Mouse (Mus musculus): ENCODE data around the gene Zcchc10.
"Not testable (repeated sequence)": the region's sequence is repeated elsewhere in the genome, so short reads cannot be mapped to it uniquely, and the experiment has no call there.

Gene Zcchc10

DNA sequence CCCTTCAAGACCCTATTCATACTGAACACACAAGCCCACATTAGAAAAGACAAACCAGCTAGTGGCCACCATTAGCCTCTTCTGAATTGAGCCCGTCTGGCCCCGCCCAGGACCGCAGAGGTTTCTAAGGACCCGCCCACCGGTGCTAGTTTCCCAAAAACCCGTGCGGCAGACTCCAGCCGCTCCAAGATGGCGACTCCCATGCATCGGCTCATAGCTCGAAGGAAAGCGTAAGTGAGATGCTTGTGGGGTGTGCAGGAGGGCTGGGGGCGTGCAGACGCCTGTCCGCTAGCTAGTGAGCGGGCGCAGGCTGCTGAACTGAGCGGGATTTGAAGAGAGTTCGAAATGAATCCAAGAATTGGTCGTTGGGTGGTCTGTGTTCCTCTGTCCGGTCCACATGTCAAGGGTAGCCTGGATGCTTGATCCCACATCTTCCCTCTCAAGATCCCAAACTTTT lies at the start of gene Zcchc10:
TSS of gene Zcchc10 (plus strand) at position 168 of the 457 bp plus-strand sequence.
- peak; percentile 90 to 94 for DNase-seq

DNA sequence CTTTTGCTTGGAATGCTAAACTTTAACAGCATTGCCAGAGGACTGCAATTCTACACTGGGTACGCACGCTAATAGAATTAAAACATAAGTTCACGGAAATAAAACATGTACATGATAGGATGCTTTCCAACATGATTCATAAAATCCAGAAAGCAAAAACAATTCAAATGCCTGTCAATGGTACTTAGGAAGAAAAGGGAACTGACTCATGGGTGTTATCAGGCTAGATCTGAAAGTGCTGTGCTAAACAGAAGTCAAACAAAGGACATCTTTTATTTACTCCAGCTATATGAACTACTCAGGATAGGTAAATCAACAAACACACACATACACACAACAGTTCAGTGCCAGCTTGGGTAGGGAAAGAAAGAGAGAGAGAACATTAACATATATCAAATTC lies 49.1 kb upstream of the Zcchc10 start:
- DNase-seq, result no peak

DNA sequence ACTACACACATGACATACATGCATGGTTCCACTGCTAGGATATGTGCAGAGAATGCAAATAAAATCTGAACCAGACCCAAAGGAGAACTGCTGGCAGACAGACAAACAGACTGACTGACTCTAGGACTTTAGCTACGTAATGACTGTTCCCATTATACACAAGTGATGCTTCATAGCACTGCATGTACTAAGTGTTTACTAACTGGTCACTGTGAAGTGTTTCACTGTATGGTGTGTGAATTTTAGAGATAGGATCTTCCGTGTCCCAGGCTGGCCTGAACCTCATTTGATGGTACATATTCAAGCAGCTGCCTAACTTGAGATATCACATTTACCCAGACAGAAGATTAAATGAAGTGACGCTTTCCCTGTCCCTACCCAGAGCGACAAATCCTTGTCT lies 46.1 kb upstream of the Zcchc10 start:
- DNase-seq, result no peak

DNA sequence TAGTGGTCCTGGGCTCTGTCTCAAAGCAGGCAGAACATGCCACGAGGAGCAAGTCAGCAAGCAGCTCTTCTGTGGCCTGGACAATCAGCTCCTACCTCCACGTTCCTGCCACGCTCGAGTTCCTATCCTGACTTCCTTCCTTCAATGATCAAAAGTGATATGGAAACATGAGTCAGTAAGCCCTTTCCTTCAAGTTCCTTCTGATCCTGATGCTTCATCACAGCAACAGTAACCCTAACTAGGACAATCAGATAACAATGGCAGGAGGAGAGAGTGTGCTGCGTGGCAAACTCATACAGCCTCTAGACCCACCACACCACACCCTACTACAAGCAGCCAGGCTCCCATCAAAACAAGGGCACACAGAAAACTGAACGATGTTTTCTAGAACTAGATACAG lies 38.6 kb upstream of the Zcchc10 start:
- DNase-seq, result no peak

DNA sequence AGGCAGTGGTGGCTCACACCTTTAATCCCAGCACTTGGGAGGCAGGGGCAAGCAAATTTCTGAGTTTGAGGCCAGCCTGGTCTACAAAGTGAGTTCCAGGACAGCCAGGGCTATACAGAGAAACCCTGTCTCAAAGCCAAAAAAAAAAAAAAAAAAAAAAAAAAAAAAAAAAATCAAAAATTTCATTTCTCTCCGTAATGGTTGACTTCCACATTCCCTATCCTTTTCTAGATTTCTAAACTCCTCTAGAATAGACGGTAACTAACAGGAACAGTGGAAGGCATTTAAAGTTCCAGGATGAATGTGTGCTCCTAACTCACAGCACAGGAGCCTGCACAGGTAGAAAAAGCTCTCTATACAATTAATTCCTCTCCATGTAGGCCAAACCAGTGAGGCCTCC lies 34.3 kb upstream of the Zcchc10 start:
- not testable (repeated sequence) for DNase-seq

DNA sequence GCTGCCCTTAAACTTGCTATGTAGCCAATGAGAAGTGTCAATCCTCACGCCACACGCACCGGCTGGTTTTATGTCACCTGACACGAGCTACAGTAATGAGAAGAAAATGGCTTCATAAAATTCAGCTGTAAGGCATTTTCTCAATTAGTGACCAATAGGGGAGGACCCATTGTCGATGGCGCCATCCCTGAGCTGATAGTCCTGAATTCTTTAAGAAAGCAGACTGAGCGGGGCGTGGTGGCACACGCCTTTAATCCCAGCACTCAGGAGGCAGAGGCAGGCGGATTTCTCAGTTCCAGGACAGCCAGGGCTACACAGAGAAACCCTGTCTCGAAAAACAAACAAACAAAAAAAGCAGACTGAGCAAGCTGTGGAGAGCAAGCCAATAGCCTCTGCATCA lies 33.6 kb upstream of the Zcchc10 start:
- DNase-seq, result no peak

DNA sequence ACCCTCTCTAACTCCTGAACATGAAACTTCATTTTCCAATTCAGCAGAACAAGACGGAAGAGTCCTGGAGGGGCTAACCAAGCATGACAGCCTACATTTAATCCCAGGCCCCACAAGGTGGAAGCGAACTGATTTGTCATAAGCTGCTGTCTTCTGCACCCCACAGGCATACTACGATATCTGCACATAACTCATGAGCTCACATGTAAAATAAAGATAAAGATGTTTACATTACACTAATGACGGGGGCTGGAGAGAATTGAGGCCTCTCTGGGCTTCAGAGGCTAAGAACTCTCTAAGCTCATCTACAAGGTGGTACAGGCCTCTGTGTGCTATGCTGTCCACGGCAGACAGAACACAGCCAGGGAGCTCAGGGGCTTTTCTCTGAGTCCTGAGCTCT lies 30.0 kb upstream of the Zcchc10 start:
- no peak for DNase-seq

DNA sequence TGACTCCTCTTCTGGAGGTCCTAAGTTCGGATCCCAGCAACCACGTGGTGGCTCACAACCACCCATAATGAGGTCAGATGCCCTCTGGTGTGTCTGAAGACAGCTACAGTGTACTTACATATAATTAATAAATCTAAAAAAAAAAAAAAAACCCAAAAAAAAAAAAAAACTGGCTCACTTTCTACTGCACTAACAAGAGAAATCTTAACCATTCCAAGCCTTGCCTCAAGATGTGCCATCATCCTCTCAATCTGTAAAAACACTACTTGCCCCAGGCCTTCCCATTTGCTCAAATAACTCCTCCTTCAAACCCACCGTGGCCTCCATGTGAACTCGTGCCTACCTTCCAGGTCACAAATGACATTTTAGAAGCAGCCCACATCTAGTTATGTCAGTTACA lies 27.6 kb upstream of the Zcchc10 start:
- no peak for DNase-seq

DNA sequence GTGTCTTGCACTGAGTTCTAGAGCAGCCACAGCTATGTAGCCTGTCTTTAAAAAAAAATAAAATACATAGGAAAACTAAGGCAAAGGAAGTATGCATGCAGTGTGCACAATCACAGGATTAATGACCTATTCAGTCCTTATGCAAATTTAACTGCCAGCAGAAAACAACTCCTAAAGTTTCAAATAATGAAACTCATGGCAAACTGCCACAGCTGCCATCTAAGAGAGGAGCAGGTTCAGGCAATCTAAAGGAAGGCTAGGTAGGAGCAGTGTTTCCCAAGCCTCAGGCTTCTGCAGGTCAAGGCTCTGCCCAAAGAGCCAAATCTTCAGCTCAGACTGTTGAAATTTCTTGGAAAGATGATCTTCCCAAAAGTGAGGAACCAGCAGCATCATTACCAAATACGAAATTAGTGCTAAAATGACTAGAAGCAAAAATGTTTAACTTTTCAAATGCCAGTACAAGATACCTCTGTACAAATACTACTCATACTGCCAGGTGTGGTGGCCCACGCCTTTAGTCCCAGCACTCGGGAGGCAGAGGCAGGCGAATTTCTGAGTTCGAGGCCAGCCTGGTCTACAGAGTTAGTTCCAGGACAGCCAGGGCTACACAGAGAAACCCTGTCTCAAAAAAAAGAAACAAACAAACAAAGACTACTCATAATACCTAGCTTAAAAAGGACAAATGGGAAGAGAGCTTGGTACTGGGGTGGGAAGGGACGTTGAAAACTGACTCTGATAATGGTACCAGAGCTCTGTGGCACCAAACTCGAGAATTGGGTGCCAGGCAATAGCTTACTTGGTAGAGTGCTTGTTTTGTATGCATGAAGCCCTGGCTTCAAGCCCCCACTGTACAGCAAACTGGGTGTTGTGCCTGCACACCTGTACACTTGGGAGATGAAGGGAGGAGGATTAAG lies 26.3 kb upstream of the Zcchc10 start:
- no peak for DNase-seq

DNA sequence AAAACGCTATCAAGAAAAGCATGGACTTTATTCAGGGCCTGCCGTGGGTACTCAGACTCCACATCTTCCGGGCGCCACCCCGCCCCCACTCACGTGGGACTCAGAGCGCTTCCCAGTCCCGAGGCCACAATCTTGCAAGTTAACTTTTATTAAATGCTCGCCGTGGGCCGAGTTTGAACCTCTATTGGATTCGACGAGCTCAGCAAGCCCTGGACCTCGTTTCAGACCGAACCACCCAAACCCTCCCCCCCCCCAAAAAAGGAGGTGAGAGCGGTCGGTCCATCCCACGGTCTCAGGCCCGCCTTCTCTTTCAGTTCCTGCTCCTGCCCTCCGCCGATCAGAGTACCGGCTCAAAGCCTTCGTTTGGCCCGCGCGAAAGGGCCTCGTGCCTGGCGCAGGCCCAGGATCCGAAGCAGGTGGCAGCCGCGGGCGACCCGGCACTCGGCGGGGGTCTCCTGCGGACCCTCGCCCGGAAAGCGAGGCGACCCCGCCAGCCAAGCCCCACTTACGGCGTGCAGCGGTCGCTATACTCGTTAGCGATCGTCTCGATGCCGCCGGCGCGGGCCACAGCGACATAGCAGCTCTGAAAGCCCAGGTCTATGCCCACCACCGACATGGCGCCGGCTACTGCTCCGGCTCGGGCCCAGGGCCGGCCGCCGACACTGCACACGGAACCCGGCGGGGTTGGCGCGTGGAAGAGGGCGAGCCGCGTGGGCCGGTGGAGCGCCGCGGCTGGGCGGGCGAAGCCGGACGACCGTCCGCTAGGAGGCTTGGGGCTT lies 24.7 kb upstream of the Zcchc10 start:
- DNase-seq, result peak; percentile 77 to 85

DNA sequence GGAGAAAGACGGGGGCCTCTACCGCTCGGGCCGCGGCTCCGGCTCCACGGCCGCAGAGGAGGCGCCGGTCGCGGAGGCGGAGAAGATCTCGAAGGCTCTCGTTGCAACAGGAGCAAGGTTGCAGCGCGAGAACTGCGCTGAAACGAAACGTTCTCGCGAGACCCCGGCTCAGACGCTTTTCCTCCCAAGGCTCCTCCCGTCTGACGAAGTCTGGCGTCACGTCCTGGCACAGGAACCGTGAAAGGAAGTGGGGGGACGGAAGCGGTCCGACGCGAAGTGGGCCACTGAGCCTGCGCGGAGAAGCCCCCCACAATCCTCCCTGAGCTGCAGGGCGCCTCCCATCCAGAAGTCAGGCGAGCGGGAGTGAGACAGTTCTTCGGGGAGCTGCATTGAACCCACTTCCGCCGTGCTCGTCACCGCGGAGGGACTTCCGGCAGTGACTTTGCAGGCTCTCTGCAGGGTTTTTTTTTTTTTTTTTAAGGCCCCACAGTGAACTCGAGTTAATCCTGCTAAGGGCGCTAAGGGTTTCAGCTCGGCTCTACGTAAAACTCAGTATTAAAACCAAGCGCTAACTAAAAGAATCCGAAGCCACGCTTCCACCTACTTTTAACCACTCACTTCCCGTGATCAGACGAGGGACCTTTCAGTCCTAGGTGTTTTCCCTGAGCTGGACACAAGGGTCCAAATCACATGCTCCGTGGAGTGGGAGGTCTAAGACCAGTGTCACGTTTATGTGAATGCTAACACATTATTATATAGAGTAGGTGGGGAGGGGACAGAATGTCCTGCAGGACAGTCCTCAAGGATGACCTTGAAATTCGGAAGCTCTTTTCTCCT lies 23.9 kb upstream of the Zcchc10 start, which contains the start of gene Hspa4:
TSS of gene Hspa4 (minus strand) at position 128 of the 837 bp plus-strand sequence.
- DNase-seq, result peak; percentile 99

DNA sequence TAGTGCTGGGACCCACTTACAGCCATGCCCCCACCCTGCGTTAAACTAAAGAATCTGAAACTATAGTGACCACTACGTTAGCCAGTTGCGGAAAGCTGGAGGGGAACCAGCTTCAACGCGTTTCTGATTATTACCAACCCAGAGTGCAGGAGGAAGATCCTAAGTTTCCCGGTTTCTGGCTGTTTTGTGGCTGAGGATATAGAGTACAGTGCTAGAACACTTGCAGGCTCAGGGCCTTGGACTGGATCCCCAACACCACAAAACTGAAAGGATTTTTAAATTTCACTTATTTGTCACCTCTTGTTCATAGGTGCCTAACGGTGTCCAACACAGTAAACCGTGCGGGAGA lies 23.3 kb upstream of the Zcchc10 start:
- peak in 1 of 2 experiments; percentile 9 for DNase-seq

DNA sequence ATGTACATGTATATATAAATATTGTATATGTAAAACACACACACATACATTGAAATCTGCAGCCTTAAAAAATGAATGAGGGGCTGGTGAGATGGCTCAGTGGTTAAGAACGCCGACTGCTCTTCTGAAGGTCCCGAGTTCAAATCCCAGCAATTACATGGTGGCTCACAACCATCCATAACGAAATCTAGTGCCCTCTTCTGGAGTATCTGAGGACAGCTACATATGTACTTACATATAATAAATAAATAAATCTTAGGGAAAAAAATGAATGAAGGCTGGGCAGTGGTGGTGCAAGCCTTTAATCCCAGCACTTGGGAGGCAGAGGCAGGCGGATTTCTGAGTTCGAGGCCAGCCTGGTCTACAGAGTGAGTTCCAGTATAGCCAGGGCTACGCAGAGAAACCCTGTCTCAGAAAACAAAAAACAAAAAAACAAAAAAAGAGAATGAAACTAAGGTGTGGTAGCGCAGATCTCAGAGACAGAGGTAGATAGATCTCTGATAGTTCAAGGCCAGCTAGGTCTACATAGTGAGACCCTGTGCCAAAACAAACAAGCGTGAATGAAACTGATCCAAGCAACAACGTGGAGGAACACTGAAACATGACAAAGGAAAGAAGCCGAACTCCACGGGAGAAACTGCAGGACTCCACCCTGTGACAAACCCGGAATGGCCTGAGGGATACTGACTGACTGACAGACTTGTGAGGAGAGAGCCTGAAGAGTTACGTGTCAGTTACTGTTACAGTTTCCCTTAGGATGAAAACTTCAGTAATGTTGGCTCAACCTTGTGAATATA lies 20.2 kb upstream of the Zcchc10 start:
- DNase-seq, result no peak

DNA sequence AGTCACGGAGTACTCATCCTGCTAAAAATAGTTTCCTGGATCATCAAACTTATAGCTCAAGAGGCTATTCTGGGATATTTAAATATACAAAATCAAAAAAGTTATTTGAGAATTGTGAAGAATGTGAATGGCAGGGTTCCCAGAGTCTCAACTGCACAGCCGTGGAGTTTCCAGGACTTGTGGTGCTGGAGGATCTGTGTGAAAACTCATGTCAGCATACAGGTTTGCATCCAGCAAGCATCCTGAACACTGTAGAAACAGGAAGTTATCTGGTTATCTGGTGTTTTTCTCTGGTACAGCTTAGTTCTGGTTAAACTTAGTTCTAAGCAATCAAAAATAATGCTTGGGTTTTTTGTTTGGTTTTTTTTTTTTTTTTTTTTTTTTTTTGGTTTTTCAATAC lies 17.5 kb upstream of the Zcchc10 start:
- DNase-seq, result peak in 1 of 2 experiments; percentile 22

DNA sequence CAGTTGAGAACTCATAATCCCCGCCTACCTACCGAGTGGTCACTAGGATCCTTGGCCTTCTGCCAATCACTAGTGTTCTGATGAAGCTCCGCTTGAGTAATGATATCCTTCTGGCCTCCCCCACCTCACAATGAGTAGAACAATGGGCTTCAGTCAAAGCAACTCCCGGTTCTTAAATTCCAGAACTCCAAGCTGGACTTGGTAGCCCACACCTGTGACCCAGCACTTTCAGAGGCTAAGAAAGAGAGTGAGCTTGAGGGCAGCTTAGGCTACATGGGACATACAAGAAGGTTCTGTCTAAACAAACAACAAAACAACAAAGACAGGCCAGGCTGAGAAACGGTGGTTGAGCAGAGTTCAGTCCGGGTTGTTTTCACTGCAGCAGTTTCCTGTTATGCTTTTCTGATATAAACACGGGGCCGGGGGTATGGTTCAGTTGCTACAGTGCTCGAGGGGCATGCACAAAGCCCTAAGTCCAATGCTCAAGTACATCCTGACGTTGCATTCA lies 16.9 kb upstream of the Zcchc10 start:
- DNase-seq, result peak; percentile 26 to 53

DNA sequence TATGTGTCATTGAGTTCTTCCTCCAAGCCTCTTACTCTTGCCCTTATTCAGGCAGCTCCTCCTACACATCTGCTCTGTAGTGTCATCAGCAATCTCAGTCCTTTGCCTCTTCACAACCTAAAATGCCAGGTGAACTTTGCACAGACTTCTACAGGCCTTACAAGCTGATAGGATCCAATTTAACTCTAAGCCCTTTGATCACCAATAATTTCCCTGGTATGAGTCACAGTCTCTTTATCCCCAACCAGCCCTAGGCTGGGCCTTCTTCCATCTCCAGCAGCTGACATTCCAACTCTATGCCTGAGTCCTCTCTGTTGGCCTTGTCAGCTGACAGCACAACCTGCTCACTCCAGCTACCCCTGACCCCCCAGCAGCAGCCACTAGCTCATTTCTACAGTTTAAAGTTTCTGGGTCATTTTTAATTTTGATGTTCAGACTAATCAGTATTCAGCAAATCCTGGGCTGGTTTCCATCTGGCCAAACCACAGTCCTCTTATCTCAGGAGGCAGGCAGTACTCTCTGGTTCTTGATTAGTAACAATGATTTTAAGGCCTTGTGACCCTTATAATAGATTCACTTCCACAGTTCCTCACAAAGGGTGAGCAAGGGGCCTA lies 16.1 kb upstream of the Zcchc10 start:
- peak; percentile 71 to 78 for DNase-seq

DNA sequence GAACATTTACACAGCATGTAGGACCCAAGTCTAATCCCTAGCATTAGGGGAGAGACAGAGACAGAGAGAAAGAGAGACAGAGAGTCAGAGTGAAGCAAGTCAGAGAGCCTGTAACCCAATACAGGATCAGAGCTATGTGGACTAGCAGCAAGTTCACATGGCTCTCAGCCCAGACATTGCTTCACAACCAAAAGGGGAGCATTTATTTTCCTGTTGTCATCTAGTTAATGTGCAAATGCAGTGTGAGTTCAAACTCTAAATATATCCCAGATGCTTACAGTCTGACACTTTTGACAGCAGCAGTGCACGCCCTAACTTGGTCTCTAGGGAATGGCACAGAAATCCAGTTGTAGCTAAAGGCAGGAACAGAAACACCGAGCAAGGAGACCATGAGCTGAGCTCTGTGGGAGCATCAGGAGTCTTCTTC lies 15.6 kb upstream of the Zcchc10 start:
- peak; percentile 62 to 73 for DNase-seq

DNA sequence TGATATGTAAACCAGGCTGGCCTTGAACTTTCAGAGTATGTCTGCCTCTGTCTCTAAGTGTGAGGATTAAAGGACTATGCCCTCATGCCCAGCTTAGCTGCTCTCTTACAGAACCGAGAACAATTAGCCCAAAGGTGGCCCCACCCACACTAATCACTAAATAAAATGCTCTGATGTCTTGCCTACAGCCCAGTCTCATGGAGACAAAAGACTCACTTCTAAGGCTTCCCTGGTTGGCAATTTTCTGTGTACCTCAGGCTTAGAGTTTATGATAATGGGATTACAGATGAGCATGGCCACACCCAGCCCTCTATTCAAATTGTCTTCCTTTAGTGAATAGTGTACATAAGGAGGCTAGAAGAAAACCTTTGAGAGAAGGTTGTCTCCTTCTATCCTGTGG lies 13.1 kb upstream of the Zcchc10 start:
- DNase-seq, result no peak

DNA sequence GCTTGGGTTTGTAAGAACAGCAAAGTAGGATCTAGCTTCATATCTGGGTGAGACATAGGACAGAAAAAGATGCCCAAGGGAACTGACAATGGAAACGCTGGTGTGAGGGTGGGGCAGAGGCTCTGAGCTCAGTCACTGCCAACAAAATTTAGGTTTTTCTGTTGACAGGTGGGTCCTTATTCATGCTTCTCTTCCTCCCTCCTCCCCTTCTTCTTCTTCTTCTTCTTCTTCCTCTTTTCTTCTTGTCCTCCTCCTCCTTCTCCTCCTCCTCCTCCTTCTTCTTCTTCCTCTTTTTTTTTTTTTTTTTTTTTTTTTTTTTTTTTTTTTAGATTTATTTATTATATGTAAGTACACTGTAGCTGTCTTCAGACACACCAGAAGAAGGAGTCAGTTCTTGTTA lies 11.7 kb upstream of the Zcchc10 start:
- DNase-seq, result not testable (repeated sequence)

DNA sequence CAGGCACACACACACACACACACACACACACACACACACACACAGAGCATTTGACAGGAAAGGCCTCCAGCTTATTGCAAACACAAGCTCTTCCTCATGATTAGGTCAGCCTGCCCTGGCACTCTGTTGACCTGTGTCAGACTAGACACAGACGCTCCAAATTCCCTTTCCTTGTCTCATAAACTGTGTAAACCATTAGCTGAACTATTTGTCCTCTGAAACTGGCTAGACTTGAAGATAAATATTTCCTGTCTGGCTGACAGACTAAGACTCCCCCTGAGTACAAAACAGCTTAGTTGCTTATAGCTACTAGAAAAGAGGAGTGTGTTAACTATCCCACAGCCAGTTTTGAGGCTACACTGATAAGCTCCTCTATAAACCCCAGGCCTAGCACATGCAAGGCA lies 9.7 kb upstream of the Zcchc10 start:
- peak; percentile 58 to 71 for DNase-seq

DNA sequence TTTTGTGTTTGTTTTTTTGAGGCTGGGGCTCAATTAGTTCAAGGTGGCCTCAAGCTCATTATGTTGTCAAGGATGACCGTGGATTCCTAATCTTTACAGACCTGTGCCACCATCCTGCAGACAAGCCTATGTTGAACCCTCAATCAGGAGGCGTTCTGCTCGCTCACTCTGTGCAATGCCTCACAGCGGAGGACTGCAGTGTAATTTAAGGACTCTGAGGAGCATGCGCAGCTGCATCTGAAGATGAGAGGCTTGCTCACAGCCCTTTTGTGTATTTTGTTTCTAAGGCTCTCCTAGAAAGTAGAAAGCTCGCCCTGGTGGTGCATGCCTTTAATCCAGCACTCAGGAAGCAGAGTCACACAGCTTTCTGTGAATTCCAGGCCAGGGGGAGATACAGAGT lies 7.5 kb upstream of the Zcchc10 start:
- DNase-seq, result no peak

Data from kidney, postnatal 4 days (tissue).